ENCODE assay signal across 9 mouse cellular contexts in the genomic region with DNA sequence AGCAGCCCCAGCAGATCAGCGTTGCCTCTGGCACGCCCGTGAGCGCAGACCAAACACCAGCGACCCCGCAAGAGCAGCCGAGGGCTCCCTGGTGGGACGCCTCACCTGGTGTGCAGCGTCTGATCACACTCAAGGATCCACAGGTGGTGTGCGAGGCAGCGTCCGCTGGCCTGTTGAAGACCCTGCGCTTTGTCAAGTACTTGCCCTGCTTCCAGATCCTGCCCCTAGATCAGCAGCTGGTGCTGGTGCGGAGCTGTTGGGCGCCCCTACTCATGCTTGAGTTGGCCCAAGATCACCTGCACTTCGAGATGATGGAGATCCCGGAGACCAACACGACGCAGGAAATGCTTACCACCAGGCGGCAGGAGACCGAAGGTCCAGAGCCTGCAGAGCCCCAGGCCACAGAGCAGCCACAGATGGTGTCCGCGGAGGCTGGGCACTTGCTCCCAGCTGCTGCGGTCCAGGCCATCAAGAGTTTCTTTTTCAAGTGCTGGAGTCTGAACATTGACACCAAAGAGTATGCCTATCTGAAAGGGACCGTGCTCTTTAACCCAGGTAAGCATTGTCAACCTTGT. TPM values are rescaled to one million over a fixed set of nuclear protein-coding genes. Genes with fewer than 3 reads are reported as not detected.
DNase-seq lines count a peak whose midpoint lies in the region; ATAC-seq and TF ChIP-seq lines count a peak whose summit lies in the region.
"Had no signal": no experiment of that assay in that cellular context is flagged by ENCODE, and none has a peak within 500 bp of the region (broad histone marks: within the 10 kb centered on the region; RNA-seq: fewer than 3 reads in every experiment).

No protein-coding gene starts in this region.

- H3K4me3 ChIP-seq in kidney, embryonic 16.5 days (ENCODE audit: low read length), result peak overlapping the region; percentile 38
- H3K4me3 ChIP-seq in hindbrain, embryonic 13.5 days, result peak overlapping the region; percentile 47
- H3K4me3 ChIP-seq in neural tube, embryonic 12.5 days, result peak overlapping the region; percentile 34

- TF ChIP-seq CTCF in brain, embryonic 14.5 days (IDR thresholded peaks at IDR 0.05; ENCODE audit: borderline replicate concordance, extremely low read depth, insufficient read depth, insufficient read length), result 0 out of 2 replicates have a peak, but pooled peaks have one; percentile 5

- H3K27ac ChIP-seq in kidney, embryonic 16.5 days (ENCODE audit: low read length), result no peak overlapping the region
- no peak overlapping the region for H3K27ac ChIP-seq in hindbrain, embryonic 13.5 days
- no peak overlapping the region for H3K27ac ChIP-seq in neural tube, embryonic 12.5 days

- no peaks in the 10 kb centered on the region for H3K36me3 ChIP-seq in kidney, embryonic 16.5 days (ENCODE audit: insufficient read depth, low read length)
- H3K36me3 ChIP-seq in hindbrain, embryonic 13.5 days, result no peaks in the 10 kb centered on the region
- H3K36me3 ChIP-seq in neural tube, embryonic 12.5 days, result no peaks in the 10 kb centered on the region

- H3K9ac ChIP-seq in kidney, embryonic 16.5 days (replicated peaks; ENCODE audit: low read length), result no peak overlapping the region
- H3K9ac ChIP-seq in hindbrain, embryonic 13.5 days, result peak overlapping the region; percentile 55
- H3K9ac ChIP-seq in neural tube, embryonic 12.5 days, result peak overlapping the region; percentile 5; the same call in 1 of the 2 replicates

- no peak for DNase-seq in kidney, postnatal 36 days
- DNase-seq in brain, embryonic 14.5 days (ENCODE audit: low read depth), result peak; percentile 11
- DNase-seq in cerebellum, adult 8-10 months, result no peak
- no peak for DNase-seq in c-Kit-positive CD71-positive TER-119-positive erythroid progenitor cells, embryonic 14.5 days (ENCODE audit: low spot score)
- no peak for DNase-seq in frontal cortex, postnatal 10 days (ENCODE audit: low spot score in 2 of 2)

- peak overlapping the region; percentile 59 for H3K4me2 ChIP-seq in kidney, embryonic 16.5 days (replicated peaks; ENCODE audit: low read depth, low read length)
- peak overlapping the region; percentile 81 for H3K4me2 ChIP-seq in hindbrain, embryonic 13.5 days
- H3K4me2 ChIP-seq in neural tube, embryonic 12.5 days (replicated peaks), result peak overlapping the region; percentile 75

- WGBS in kidney, embryonic 16.5 days, result 25% methylated on average over 25 of the region's 25 CpGs
- WGBS in hindbrain, embryonic 13.5 days, result 17% methylated on average over 25 of the region's 25 CpGs
- 17% methylated on average over 25 of the region's 25 CpGs for WGBS in neural tube, embryonic 12.5 days

- TF ChIP-seq POLR2A in brain, embryonic 14.5 days (IDR thresholded peaks at IDR 0.05; ENCODE audit: borderline replicate concordance, extremely low read depth, insufficient read depth, insufficient read length, poor library complexity, severe bottlenecking), result no peak

- H3K27me3 ChIP-seq in kidney, embryonic 16.5 days (ENCODE audit: insufficient read depth, low read length), result peaks cover 28% of the 10 kb centered on the region
- H3K27me3 ChIP-seq in hindbrain, embryonic 13.5 days, result peaks cover 25% of the 10 kb centered on the region
- peaks cover 15% of the 10 kb centered on the region for H3K27me3 ChIP-seq in neural tube, embryonic 12.5 days (replicated peaks)

- peak; percentile 84; the same call in 1 of the 2 replicates for ATAC-seq in kidney, embryonic 16.5 days (ENCODE audit: low FRiP score, low TSS enrichment)
- ATAC-seq in hindbrain, embryonic 13.5 days (ENCODE audit: low FRiP score), result peak; percentile 43
- ATAC-seq in neural tube, embryonic 12.5 days (ENCODE audit: low FRiP score, low read depth), result peak; percentile 37

- no peaks in the 10 kb centered on the region for H3K4me1 ChIP-seq in kidney, embryonic 16.5 days (ENCODE audit: insufficient read depth, low read length)
- H3K4me1 ChIP-seq in hindbrain, embryonic 13.5 days (replicated peaks), result 0 out of 2 replicates have a peak, but pooled peaks cover 9% of the 10 kb centered on the region
- H3K4me1 ChIP-seq in neural tube, embryonic 12.5 days, result no peaks in the 10 kb centered on the region; the same call in 1 of the 2 replicates

- H3K9me3 ChIP-seq in kidney, embryonic 16.5 days (ENCODE audit: low read length), result no peaks in the 10 kb centered on the region
- no peaks in the 10 kb centered on the region for H3K9me3 ChIP-seq in hindbrain, embryonic 13.5 days
- no peaks in the 10 kb centered on the region for H3K9me3 ChIP-seq in neural tube, embryonic 12.5 days

RNA-seq across cellular contexts. Expression of gene Nr0b1, which starts 0.9 kb away (rescaled TPM):
- polyA plus RNA-seq in kidney, embryonic 16.5 days (2015; fragmentation: Nextera tagmentation; extraction: Ambion mirVana), result 0.96 and 1.3 TPM in 2 replicates
- 0.66 and 1.3 TPM in 2 replicates for polyA plus RNA-seq in brain, embryonic 14.5 days (2012; rRNA removed)
- 0.45 and 0.62 TPM in 2 replicates for polyA plus RNA-seq in hindbrain, embryonic 13.5 days (2015; fragmentation: Nextera tagmentation; extraction: Ambion mirVana)
- polyA plus RNA-seq in neural tube, embryonic 12.5 days (2016; fragmentation: Nextera tagmentation; extraction: Ambion mirVana), result 0.20 and 0.46 TPM in 2 replicates
- polyA plus RNA-seq: large intestine, adult 2 months had no signal
